Mouse (Mus musculus) thymus, postnatal 14 days (tissue): ENCODE measurements around the gene Tor3a.

ENCODE experiments used
- DNase-seq: peaks from one replicate; pipeline ENCODE4 v3.0.0; 2021

Tor3a gene

DNA sequence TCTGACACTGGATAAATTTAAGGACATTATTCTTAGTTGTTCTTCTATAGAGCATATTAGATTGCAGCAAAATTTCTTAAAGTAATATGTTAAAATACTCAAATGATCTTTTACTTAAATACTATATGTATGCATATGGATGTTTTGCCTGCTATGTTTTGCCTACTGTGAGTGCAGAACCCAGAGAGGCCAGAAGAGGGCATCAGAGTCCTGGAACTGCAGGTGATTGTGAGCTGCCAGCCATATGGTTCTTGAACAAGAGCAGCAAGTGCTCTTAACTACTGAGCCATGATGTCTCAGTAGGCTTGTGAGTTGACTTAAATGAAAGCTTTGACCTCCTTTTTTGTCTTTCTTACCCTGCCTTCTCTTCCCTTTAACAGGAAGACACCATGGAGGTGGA lies 43.2 kb downstream of the Tor3a start:
- peak; percentile 49 for DNase-seq

DNA sequence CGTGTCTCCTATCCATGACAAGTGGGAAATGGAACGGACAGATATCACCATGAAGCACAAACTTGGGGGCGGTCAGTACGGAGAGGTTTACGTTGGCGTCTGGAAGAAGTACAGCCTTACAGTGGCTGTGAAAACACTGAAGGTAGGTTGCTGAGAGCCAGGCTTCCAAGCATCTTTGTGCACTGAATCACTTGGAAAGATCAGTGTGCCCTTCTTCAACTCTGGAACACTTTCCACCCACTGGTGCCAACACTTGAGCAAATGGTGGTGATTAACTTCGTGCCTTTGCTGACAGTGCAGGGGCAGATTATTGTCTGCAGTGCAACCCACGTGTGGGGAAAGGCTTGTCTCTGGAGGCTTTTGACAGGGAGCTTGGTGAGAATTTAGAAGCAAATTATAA lies 44.2 kb downstream of the Tor3a start:
- DNase-seq: no peak

DNA sequence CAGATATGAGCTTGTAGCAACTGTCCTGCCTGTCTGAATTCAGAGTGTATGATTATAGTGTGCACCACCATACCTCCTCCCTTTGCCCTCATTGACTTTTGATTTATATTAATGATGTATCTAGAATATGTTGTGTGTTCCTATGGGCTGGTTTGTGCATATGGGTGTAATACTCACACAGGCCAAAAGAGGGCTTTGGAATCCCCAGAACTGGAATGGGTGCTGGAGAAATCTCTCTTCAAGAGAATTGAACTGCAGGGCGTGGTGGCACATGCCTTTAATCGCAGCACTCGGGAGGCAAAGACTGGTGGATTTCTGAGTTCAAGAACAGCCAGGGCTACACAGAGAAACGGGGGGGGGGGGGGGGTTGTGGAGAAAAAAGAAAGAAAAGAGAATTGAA lies 47.4 kb downstream of the Tor3a start:
- peak; percentile 23 for DNase-seq

DNA sequence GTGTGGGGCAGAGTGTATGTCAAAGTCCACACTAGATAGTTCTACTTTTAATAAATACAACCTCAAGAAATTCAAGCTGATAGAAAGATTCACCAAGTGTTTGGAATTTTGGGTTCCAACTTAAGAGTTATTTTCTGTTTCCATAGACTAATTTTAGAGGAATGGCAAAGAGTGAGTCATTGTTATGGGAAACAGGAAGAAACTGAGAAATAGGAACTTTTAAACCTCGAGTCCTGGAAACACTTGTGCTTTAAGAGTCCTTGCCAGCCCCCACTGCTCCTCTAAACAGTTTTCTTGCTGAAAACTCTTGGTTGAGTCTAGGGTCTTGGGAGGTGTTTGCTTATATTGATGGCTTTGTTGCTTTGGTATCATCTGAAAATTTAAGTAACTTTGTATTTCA lies 49.9 kb downstream of the Tor3a start:
- DNase-seq: no peak

DNA sequence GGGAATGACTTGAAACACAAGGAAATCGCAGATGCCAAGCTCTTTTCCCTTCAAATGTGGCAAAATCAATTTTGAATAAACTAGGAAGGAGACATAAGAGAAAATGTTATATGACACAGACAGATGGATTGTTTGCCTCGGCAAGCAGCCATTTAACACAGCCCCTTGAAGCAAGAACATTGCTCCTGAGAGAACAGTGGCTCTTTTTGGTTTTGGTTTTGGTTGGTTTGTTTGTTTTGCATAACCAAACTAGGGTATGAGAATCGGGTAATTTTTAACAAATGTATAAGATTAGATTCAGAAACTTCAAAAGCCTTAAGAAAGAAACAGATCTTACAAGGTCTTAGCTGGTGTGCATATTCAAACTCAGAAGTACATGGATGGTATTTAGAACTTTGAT lies 53.2 kb downstream of the Tor3a start:
- no peak for DNase-seq

DNA sequence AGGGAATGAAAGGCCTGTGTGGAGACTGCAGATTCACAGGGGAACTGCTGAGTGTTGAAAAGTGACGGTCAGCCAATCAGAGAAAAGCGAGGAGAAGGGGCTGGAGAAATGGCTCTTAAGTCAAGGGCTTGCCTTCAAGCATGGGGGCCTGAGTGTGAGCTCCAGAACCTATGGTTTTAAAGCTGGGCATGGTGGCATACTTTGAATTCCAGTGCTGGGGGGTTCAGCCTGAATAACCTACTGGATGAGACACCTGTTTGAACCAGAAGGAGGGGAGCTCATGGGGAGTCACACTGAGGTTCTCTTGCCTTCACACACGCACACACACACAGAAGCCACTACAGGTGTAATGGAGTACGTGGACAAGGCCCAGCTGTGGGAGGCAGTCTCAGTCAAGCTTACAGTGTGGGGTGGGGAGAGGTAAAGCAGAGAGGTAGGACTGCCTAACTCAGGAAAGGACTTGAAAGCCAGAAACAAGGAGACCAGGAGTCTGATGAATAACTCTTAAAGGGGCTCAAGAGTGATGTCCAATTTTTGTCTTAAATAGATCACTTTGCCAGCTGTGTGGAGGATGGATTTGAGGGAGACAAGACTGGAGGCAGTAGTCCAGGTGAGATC lies 53.8 kb downstream of the Tor3a start:
- DNase-seq: no peak

DNA sequence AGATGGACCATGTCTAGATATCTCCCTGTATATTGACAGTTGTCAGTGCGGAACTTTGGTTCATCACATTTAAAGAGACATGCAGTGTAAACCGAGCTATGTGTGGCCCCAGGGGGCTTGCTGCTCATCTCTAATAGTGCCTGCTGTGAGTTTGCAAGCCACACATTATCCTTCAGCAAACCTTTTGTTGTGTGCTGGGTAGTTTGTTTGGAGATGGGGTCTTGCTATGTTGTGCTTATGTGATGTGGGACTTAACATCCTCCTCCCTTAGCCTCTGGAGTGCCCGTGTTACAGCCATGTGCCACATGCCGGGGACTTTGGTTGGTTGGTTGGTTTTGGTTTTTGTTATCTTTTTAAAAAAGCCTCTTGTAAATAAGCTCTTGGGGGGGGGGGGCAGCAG lies 56.3 kb downstream of the Tor3a start:
- no peak for DNase-seq

DNA sequence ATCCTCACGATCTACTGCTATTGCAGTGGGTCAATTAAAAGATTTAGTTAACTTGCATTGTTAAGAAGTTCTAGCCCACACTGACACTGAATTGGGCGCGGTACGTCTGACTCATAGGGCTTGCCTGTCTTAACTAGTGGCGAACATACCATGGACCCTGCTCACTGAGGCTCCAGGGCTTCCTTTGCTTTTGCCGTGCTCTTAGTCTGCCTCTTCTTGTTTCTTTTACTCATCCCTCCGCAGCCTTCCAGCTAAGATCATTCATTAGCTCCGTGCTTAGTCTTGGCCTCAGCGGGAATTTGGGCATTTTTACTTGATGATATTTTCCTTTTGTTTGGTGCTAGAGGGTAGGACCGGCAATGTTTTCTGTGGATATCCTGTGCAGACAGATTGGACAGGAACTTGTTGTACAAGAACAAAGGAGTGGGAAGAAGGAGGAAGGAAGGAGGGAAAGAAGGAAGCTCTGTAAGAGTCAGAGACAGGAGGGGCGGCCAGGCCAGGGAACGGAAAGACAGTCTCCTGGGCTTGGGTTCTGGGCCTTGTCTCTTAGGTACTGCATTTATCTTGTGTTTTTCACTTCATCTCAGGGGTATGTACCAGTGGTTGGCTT lies 57.1 kb downstream of the Tor3a start:
- DNase-seq: no peak

DNA sequence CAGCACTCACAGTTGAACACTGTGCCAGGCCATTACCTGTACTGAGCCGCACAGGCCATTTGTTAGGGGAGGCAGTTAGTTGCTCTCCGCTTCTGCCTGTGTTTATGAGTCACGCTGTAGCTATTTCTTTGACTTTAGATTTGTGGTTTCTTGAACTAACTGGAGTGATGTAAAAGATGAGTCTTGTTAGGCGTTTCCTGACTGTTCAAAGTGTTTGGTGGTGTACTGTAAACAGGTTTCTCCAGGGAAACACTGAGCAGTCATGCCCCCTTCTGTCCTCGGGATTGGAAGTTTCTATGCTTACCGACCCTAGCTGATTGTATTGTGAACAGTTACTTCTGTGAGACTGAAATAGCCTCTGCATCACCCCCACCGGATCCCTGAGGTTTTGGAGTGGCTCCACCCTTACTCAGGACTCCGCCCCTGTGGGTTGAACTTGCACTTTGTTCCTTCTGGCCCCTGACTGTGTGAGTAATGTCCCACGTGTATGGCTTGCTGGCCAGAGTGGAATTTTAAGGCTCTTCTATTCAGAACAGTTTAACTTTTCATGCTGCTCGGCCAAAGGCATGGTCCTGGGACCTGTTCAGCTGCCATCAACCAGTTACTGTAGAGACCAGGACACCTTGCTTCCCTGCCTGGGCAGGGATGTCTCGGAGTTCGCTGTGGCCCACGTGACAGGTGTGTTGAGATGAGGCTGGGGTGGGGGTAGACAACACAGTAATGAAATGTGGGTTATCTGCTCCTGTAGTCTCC lies 58.6 kb downstream of the Tor3a start:
- peak; percentile 78 for DNase-seq

DNA sequence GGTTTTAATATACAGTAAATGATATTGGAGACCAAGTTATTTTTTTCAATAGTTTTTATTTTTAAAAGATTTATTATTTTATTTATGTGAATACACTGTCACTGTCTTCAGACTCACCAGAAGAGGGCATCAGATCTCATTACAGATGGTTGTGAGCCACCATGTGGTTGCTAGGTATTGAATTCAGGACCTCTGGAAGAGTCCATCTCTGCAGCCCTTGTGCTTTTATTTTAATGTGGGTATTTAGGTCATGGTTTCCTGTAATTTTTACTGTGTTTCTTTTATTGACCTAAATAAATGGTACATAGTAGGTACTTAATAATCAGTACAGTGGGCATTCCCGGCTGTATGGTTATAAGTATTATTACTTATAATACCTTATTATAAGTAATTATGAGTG lies 59.4 kb downstream of the Tor3a start:
- no peak for DNase-seq

DNA sequence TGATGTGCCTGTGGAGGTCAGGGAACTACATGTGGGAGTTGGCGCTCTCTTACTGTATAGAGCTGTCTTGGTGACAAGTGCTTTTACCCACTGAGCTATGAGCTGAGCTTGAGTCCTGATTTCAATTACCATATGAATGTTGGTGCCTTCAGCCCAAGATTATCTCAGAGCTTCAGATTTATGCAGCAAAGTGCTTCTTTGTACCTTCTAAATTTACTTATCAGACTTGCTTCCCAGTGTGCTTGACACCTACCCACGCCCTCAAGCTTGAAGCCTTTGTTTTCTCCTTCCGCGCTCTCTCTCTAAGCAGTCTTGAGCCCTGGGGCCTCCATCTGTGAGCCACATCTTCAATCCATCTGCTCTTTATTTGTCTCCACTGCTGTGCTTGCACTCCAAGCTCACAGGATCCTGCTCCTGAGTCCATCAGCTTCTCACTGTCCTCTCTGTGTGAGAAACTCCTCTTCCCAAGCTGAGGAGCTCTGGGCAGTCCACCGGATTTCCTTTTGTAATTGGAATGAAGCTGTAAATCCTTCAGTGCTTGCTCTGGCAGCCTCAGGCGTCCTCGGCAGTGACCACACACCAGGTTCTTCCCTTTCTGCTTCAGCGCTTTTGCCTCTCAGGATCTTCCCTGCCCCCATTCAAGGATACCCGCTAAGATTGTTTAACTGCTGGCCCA lies 60.2 kb downstream of the Tor3a start:
- DNase-seq: no peak

DNA sequence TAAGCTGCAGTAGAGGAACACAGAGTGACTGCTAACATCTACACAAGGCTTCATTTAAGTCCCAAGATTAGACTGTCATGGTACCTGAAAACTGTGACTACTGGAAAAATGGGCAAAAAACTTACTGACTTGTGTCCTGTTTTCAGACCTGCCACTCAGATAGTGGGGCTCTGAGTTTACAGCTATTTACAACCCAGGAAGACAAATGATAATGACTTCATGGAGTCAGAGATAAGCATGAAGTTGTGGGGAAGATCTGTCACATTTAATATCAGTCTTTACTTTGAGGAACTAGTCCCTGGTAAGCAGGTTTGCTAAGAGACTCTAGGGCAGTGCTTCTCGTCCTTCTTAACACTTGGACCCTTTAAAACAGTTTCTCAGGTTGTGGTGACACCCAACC lies 63.9 kb downstream of the Tor3a start:
- DNase-seq: no peak

DNA sequence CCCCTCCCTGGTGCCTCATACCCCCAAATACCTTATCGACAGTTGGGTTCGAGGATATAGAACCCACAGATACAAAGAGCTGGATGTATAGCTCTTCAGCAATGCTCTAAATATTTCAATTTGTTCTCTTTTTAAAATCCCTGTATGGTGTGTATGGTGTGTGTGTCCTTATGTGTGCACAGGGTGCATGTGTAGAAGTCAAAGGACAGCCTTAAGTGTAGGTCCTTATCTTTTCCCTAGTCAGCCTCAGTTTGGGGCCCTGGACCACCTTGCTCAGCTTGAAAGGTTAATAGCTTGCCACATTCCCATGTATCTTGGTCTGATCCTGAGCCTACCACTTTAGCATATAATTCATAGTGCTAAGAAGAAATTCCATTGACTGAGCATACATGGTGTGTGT lies 65.7 kb downstream of the Tor3a start:
- DNase-seq: no peak

DNA sequence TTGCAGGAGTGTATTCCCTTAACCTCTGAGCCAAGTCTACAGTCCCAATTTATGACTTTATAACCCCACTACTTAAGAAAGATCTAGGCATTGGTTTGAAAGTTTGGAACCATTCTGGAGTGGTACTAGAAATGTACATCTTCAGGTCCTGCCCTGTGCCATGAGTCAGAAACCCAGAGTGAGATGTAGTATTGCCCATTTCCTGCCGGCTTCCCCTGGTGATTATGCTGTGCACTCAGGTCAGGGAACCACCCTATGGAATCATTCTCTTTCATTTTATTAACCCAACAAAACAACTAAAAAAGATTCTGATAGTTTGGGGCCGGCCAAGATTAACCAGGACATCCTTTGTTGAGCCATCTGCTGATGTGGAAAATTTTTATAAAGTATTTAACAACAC lies 68.2 kb downstream of the Tor3a start:
- DNase-seq: no peak

DNA sequence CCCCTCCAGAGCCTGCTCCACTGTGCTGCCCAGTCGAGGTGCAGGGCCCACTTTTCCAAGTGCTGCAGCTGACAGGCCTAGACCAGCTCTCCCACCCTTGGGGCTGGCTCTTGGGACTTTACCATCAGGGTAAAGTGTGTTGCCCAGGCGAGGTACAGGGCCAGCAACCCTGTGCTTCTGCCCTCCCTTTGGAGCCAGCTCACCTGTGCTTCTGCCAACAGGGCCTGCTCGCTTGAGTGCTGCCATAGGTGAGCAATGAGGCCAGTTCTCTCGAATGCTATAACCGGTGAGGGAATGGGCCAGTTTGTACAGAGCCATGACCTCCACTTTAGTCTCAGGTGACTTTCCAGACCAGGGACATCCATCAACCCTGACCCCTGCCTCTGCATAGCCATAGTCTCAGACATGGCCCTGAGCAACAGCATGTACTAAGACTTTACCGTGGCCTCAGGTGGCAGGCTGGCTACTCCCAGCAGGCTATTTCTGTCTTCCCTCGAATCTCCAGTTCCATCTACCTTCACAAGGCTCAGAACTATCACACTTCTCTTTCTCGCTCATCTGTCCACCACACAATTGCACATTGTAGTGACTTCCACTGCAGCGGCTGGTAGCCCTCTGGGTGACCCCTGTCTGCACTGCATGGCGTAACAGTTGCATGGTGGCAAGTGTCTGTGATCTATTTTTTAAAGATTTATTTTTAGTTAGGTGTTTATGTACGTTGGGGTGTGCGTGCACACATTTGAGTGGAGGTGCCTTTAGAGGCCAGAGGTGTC lies 68.9 kb downstream of the Tor3a start:
- no peak for DNase-seq
